Mouse (Mus musculus): ENCODE data around the gene Tpd52l1. TPM values are rescaled to one million over a fixed set of nuclear protein-coding genes. Genes with fewer than 3 reads are reported as not detected.

Gene Tpd52l1
- total RNA-seq, 2 experiments from 2014 or later, result 0.25 TPM; not detected in 1

Other genes with a start within 250 kb of the Tpd52l1 start
- 38.0 and 44.5 TPM in 2 replicates for gene Hddc2, start 132.6 kb downstream of the Tpd52l1 start, total RNA-seq (2015)
- 56.2 and 63.8 TPM in 2 replicates for gene Hddc2, start 132.6 kb downstream of the Tpd52l1 start, total RNA-seq (2017)
- gene Rnf217, start 163.2 kb upstream of the Tpd52l1 start, total RNA-seq (2015), result 3.6 and 3.7 TPM in 2 replicates
- 2.5 TPM in 2 replicates for gene Rnf217, start 163.2 kb upstream of the Tpd52l1 start, total RNA-seq (2017)